Mouse (Mus musculus): ENCODE data around the gene Ankrd34a. TPM values are rescaled to one million over a fixed set of nuclear protein-coding genes. Genes with fewer than 3 reads are reported as not detected.

Gene Ankrd34a
- polyA plus RNA-seq, 1 experiment from 2014 or later: 0.62 TPM

DNA sequence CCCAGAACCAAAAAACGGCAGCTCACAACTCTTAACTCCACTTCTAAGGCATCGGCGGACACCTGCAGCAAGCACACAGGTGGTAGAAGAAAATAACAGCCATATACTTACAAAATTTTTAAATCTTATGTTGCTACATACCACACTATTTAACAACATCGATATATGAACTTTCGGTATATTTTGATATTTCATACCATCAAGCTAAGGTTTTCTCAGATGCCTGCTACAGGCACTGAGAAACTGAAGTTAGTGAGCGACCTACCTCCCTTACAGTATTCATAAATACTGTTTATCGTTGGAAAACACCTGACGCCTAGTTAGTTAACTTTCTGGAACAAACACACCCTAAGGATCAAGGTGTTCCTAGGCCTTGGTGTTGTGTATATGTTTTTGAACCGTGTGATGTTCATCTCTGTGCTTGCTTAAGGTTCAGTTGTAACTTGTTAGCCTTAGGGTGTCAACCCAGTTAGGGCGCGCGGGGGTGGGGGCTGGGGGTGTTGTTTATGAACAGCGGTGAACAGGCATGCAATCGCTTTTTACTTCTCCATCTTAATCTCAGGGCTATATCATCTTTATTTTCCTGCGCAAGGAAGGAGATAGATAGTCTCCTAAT lies 40.3 kb upstream of the Ankrd34a start:
- TF ChIP-seq CTCF (IDR thresholded peaks at IDR 0.05): no peak
- in situ Hi-C loops (cut with MboI; ENCODE audit: low pct_unique_long_range_greater_than_20kb): no loop called here
- no peak for ATAC-seq
- POLR2A ChIA-PET: interaction anchor here (1.7 to 5.0 kb wide), 3 partner anchors 21 to 56 kb away, joined by 5 to 44 read pairs (median 9); partner anchors contain the start of genes Gm16253 and Lix1l
- no peak for DNase-seq (ENCODE audit: low read depth, low spot score)
- no peaks in the 10 kb centered on the region for H3K27me3 ChIP-seq
- CTCF ChIA-PET: interaction anchor here (1.3 to 20.5 kb wide), 2 partner anchors 14 to 22 kb away, joined by 6 to 312 read pairs; partner anchors contain the start of gene Gm16253

DNA sequence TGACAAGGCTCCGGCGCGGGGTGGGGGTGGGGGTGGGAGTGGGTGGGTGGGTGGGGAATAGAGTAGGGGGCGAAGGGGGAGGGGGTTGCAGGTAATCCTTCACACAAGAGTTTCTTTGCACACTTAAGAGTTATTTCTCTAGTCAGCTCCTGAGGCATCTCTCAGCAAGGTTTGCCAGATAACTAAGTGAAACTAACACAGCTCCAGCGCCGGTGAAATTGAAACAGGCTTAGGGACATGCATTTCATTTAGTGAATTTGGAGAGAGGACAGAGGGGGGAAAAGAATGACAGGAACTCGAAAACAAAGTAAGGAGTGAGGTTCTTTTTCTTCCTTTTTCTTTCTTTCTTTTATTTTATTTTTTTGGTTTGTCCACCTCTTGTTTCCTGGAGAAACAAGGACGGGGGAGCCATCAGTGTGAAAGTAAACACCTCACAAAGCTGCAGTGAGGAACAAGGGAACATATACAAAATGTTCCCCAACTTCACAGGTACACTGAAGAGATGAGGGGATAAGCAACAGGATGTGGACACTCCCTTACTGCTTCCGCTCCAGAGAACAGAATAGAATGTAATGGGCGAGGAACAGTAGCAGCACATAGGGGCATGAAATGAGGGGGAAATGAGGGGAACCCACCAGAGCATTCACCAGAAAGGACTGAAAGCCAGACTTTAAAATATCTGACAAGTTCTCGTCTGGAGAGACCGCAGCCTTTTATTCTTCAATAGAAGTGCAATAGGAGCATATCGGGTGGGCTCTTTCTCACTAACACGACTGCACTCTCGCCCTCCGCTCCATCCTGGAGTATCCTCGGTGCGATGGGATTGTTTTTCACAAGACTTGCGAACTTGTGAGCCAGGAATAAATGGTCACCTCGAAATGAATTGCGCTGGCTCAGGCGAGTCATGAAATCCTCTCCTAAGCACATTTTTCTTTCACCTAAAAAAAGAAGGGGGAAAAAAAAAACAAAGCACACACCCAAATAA lies 39.5 kb upstream of the Ankrd34a start:
- DNase-seq (ENCODE audit: low read depth, low spot score) (no peak), ATAC-seq (no peak)
- CTCF ChIA-PET: interaction anchor here (1.3 to 20.5 kb wide), 2 partner anchors 15 to 21 kb away, joined by 6 to 312 read pairs; partner anchors contain the start of gene Gm16253
- TF ChIP-seq CTCF (IDR thresholded peaks at IDR 0.05): no peak
- in situ Hi-C loops (cut with MboI; ENCODE audit: low pct_unique_long_range_greater_than_20kb): no loop called here
- POLR2A ChIA-PET: interaction anchor here (0.8 to 5.0 kb wide), 8 partner anchors 12 to 116 kb away, joined by 3 to 44 read pairs (median 6); partner anchors contain the start of genes Gm16253 and Lix1l
- no peaks in the 10 kb centered on the region for H3K27me3 ChIP-seq

DNA sequence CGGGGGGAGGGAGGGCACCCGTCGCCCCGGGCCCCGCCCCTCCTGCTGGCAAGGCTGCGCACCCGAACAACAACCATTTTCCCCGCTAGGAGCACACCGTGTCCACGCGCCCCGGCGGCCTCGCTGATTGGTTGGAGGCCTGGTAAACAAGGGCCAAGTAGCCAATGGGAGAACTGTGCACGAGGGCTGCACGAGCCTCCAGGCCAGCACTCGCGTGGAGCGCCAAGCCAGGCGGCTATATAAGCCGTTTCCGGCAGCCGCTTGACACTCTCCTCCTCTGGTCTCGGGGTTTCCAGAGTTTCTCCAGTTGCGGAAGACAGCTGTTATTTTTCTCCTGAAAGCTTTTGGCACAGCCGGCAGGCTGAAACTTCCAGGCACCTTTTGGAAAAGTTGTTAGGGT lies 38.7 kb upstream of the Ankrd34a start, which contains the start of gene Txnip:
Txnip (plus strand) TSS at position 264 of the 400 bp plus-strand sequence.
- POLR2A ChIA-PET: interaction anchor here (0.8 to 5.0 kb wide), 12 partner anchors 9 to 115 kb away, joined by 3 to 44 read pairs (median 5); partner anchors contain the start of genes Gm16253, Lix1l and Polr3gl

DNA sequence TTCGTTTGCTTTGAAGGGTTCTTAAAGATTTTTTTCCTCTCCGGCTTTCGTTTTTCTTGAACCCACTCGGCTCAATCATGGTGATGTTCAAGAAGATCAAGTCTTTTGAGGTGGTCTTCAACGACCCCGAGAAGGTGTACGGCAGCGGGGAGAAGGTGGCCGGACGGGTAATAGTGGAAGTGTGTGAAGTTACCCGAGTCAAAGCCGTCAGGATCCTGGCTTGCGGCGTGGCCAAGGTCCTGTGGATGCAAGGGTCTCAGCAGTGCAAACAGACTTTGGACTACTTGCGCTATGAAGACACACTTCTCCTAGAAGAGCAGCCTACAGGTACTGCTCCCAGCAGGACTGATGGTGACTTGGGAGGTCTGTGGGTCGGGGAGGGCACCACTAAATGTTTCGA lies 38.3 kb upstream of the Ankrd34a start:
- H3K27me3 ChIP-seq: no peaks in the 10 kb centered on the region
- no peak for TF ChIP-seq CTCF (IDR thresholded peaks at IDR 0.05)
- DNase-seq (ENCODE audit: low read depth, low spot score) (no peak), ATAC-seq (no peak)
- CTCF ChIA-PET: interaction anchor here (0.9 to 20.5 kb wide), 2 partner anchors 11 to 20 kb away, joined by 3 to 312 read pairs; partner anchors contain the start of gene Gm16253
- in situ Hi-C loops (cut with MboI; ENCODE audit: low pct_unique_long_range_greater_than_20kb): no loop called here
- POLR2A ChIA-PET: interaction anchor here (0.7 to 5.0 kb wide), 13 partner anchors 8 to 455 kb away, joined by 3 to 44 read pairs (median 5); partner anchors contain the start of genes Gm16253, Lix1l and Polr3gl

More for the DNA sequence above, 38.7 kb upstream of the Ankrd34a start, which contains the start of gene Txnip:
- CTCF ChIA-PET: interaction anchor here (20.5 kb wide), 1 partner anchor 21 kb away, joined by 312 read pairs; the partner anchor contains the start of gene Gm16253
- no peaks in the 10 kb centered on the region for H3K27me3 ChIP-seq
- no peak for TF ChIP-seq CTCF (IDR thresholded peaks at IDR 0.05)
- peak; percentile 97 for DNase-seq (ENCODE audit: low read depth, low spot score)
- in situ Hi-C loops (cut with MboI; ENCODE audit: low pct_unique_long_range_greater_than_20kb): no loop called here
- peak; percentile 95 for ATAC-seq

DNA sequence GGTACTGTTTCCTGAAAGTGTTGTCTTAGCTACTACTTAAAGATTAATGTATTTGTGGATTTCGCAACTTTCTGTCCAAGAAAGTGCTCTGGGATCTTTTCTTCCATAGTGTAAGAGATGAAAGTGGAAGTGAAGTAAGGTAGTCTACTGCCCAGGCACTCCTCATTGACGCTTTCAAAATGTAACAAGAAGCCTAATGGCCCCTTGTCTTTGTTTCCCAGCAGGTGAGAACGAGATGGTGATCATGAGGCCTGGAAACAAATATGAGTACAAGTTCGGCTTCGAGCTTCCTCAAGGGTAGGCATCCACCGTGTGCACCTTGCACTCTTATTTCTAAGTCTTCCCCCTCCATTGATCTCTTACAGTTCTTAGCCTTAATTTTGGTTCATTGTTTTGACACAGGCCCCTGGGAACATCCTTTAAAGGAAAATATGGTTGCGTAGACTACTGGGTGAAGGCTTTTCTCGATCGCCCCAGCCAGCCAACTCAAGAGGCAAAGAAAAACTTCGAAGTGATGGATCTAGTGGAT lies 37.7 kb upstream of the Ankrd34a start:
- no peaks in the 10 kb centered on the region for H3K27me3 ChIP-seq
- ChIA-PET POLR2A (interaction anchor here (0.7 to 5.0 kb wide), 9 partner anchors 11 to 456 kb away, joined by 3 to 44 read pairs (median 6); partner anchors contain the start of genes Gm16253, Lix1l and Polr3gl), CTCF (interaction anchor here (0.9 to 20.5 kb wide), 2 partner anchors 12 to 20 kb away, joined by 3 to 312 read pairs; partner anchors contain the start of gene Gm16253)
- no peak for ATAC-seq
- DNase-seq (ENCODE audit: low read depth, low spot score): no peak
- no peak for TF ChIP-seq CTCF (IDR thresholded peaks at IDR 0.05)
- in situ Hi-C loops (cut with MboI; ENCODE audit: low pct_unique_long_range_greater_than_20kb): no loop called here

DNA sequence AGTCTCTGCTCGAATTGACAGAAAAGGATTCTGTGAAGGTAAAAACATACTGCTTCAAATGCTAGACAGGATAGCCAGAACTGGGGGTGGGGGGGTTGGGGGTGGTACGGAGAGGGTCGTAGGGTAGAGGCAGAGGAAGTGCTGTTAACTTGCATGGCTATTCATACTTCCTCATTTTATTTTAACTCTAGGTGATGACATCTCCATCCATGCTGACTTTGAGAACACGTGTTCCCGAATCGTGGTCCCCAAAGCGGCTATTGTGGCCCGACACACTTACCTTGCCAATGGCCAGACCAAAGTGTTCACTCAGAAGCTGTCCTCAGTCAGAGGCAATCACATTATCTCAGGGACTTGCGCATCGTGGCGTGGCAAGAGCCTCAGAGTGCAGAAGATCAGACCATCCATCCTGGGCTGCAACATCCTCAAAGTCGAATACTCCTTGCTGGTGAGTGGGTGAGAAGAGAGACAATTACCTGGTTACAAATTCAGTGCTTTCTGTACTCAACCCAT lies 37.0 kb upstream of the Ankrd34a start:
- ChIA-PET POLR2A (interaction anchor here (2.3 to 4.7 kb wide), 3 partner anchors 15 to 21 kb away, joined by 11 to 34 read pairs (median 15); partner anchors contain the start of gene Gm16253), CTCF (interaction anchor here (0.9 to 1.1 kb wide), 2 partner anchors 17 to 137 kb away, joined by 3 read pairs; partner anchors contain the start of genes Gm16253 and Pias3)
- H3K27me3 ChIP-seq: no peaks in the 10 kb centered on the region
- no peak for DNase-seq (ENCODE audit: low read depth, low spot score)
- no peak for ATAC-seq
- in situ Hi-C loops (cut with MboI; ENCODE audit: low pct_unique_long_range_greater_than_20kb): no loop called here
- no peak for TF ChIP-seq CTCF (IDR thresholded peaks at IDR 0.05)

DNA sequence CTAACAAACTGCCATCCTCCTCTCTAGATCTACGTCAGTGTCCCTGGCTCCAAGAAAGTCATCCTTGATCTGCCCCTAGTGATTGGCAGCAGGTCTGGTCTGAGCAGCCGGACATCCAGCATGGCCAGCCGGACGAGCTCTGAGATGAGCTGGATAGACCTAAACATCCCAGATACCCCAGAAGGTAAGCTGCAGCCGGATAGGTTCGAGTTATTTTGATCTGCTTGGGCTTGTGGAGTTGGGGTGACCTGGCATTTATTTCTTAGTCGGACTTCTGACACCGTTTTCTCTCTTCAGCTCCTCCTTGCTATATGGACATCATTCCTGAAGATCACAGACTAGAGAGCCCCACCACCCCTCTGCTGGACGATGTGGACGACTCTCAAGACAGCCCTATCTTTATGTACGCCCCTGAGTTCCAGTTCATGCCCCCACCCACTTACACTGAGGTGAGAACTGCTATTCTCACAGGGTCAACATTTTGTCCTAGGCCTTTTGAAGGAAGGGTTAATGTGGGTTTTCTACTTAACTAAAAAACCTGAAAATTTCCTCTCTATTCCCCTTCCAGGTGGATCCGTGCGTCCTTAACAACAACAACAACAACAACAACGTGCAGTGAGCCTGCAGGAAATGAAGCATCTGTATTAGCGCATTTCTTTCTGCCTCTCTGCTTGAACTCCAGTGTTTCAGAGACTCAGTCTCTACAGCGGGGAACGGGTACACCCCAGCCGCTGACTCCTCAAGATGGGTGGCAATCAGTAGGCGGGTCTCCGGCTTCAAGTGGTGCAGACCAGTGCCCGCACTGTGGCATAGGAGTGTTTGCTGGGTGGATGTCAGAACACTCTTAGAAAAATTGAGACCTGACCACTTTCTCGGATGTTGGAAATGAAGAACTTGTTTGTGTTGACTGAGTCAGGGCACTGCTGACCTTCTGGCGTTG lies 36.3 kb upstream of the Ankrd34a start:
- ATAC-seq (no peak), DNase-seq (ENCODE audit: low read depth, low spot score) (no peak)
- TF ChIP-seq CTCF (IDR thresholded peaks at IDR 0.05): no peak
- POLR2A ChIA-PET: interaction anchor here (0.7 to 4.7 kb wide), 6 partner anchors 8 to 41 kb away, joined by 3 to 34 read pairs (median 11); partner anchors contain the start of genes Gm16253 and Lix1l
- in situ Hi-C loops (cut with MboI; ENCODE audit: low pct_unique_long_range_greater_than_20kb): no loop called here
- CTCF ChIA-PET: interaction anchor here (0.9 to 3.3 kb wide), 4 partner anchors 17 to 136 kb away, joined by 3 to 19 read pairs (median 10); partner anchors contain the start of genes Gm16253 and Pias3
- H3K27me3 ChIP-seq: no peaks in the 10 kb centered on the region

DNA sequence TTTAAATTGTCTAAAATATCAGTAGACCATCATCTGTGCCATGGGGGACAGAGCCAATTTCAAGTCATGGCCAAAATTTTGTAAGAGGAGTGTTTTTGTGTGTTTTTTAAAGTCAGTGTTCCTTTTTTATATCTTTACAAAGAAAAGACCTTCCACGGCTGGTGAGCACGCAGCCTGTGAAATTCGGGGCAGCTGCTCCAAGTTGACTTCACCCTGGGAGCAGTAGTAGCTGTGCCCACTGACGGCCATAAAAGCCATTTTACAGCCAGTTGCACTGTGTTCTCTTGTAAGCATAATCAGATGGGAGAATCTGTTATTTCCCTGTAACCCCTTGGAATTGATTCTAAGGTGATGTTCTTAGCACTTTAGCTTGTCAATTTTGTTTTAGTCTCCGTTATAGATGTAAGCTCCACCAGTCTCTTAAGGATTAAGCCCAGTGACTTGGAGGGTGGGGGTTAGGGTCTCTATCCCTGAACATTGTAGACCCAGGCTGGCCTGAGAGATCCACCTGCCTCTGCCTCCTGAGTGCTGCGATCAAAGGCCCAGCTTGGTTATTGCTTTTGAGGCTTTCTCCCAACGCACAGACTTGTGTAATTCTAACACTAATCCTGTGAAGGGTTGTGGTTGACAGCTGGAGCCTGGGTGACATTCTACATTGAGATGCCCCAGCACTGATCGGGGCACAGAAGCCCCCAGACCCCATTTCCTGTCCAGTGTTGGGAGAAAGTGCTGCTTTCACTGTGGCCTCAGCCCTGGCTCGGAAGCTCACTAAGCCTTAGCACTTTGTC lies 35.4 kb upstream of the Ankrd34a start:
- no peak for TF ChIP-seq CTCF (IDR thresholded peaks at IDR 0.05)
- DNase-seq (ENCODE audit: low read depth, low spot score) (no peak), ATAC-seq (no peak)
- in situ Hi-C loops (cut with MboI; ENCODE audit: low pct_unique_long_range_greater_than_20kb): no loop called here
- H3K27me3 ChIP-seq: no peaks in the 10 kb centered on the region
- POLR2A ChIA-PET: interaction anchor here (0.7 to 4.7 kb wide), 6 partner anchors 9 to 40 kb away, joined by 3 to 34 read pairs (median 5); partner anchors contain the start of genes Gm16253 and Lix1l
- CTCF ChIA-PET: interaction anchor here (1.2 to 3.3 kb wide), 4 partner anchors 9 to 19 kb away, joined by 3 to 19 read pairs (median 11); partner anchors contain the start of gene Gm16253

Measured in Patski (cell line).